In the genomic region with DNA sequence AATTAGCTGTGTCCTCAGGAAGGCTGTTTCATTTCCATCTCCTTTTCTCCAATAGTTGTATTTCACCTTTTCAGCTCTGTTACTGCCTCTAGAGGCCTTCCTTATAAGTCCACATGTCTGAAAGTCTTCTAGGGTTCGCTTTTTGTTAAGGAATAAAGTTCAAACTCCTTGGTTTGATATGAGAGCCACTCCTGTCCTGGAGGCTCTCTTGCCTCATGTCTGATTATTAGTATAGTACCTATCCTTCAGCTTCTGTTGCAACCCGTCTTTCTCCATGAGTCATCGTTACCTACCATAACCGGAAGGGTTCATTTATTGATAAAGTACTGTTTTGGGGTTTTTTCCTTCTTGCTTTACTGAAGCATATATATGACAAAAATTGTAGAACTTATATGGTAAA, we compare ENCODE assay signal across 17 mouse cellular contexts.
"Had no signal": no experiment of that assay in that cellular context is flagged by ENCODE, and none has a peak within 500 bp of the region (broad histone marks: within the 10 kb centered on the region; RNA-seq: fewer than 3 reads in every experiment).

No protein-coding gene starts in this region.

- H3K9ac ChIP-seq: lung, embryonic 15.5 days; midbrain, embryonic 13.5 days; midbrain, embryonic 15.5 days; neural tube, embryonic 12.5 days; stomach, embryonic 15.5 days had no signal

- H3K4me2 ChIP-seq: lung, embryonic 15.5 days; midbrain, embryonic 11.5 days; midbrain, embryonic 13.5 days; midbrain, embryonic 15.5 days; neural tube, embryonic 12.5 days; stomach, embryonic 15.5 days had no signal

- H3K27ac ChIP-seq: lung, embryonic 15.5 days; macrophage; midbrain, embryonic 13.5 days; midbrain, embryonic 15.5 days; neural tube, embryonic 12.5 days; stomach, embryonic 15.5 days; stomach, postnatal 0 days had no signal

- H3K9me3 ChIP-seq: lung, embryonic 15.5 days; megakaryocyte, embryonic 14.5 days; midbrain, embryonic 15.5 days; stomach, embryonic 15.5 days had no signal

- ATAC-seq: lung, postnatal 0 days; midbrain, embryonic 13.5 days; midbrain, embryonic 15.5 days had no signal

- H3K4me3 ChIP-seq: lung, embryonic 15.5 days; megakaryocyte, embryonic 14.5 days; midbrain, embryonic 13.5 days; midbrain, embryonic 15.5 days; neural tube, embryonic 12.5 days; stomach, embryonic 15.5 days had no signal

- DNase-seq: lung, adult 2 months; lung, postnatal 14 days; lung, postnatal 36 days; right cerebral cortex, postnatal 14 days; thymus, adult 2 months; thymus, postnatal 25 days; thymus, postnatal 4 days had no signal

- H3K27me3 ChIP-seq: lung, embryonic 15.5 days; megakaryocyte, embryonic 14.5 days; midbrain, embryonic 13.5 days; midbrain, embryonic 15.5 days; neural tube, embryonic 12.5 days; stomach, embryonic 15.5 days had no signal

- H3K36me3 ChIP-seq: lung, embryonic 15.5 days; midbrain, embryonic 13.5 days; midbrain, embryonic 15.5 days; neural tube, embryonic 12.5 days; stomach, embryonic 15.5 days had no signal
